8 mouse cellular contexts compared by ENCODE assay signal in the genomic region with DNA sequence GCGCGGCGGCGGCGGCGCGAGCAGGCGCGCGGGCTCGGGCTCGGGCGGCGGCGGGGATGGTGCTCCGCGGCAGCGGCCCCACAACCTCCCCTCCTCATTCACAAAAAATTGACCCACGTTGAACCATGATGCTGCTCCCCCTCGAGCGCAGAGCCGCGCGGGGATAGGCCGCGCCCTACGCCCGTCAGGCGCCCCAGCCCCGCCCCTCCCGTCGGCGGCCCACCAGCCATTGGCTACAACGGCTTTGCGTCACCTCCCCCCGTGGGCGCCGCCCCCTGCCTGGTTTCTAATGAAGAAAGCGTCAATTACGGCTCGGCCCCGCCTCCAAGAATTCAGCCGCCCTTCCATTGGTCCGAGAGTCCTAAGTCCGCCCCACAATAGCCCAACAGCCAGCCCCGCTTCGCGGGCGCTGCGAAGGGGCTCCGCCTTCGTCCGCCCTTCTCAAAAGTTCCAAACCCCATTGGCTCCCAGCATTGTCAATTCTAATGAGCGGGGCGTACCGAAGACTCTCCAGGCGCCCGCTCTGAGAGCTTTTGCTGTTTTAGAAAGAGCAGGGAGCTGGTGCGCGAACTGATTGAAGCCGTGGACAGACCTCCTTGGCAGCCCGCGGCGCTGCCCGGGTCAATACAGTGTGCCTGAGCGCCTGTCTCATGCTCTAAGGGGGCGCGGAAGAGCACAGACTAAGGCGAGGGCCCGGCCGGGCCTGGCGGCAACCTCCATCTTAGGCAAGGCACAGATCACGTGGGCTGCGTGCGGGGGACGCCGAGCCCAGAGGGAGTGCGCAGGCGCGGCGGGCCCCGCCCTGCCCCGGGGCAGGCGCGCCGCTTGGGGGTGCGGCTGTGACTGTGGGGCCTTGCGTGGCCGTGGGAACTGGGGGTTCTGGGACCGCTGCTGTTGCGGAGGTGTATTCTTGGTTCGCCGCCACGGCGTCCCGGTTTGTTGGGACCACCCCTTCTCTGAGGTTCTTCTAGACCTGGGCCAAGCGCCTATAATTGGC. TPM values are rescaled to one million over a fixed set of nuclear protein-coding genes. Genes with fewer than 3 reads are reported as not detected.
DNase-seq lines count a peak whose midpoint lies in the region; ATAC-seq and TF ChIP-seq lines count a peak whose summit lies in the region.

No protein-coding gene starts in this region.

- ATAC-seq in forebrain, embryonic 11.5 days (replicated peaks; ENCODE audit: low FRiP score) = peak; percentile 98
- peak; percentile 95 for ATAC-seq in heart, embryonic 16.5 days (replicated peaks; ENCODE audit: extremely low read depth, insufficient read depth, low FRiP score)
- ATAC-seq in liver, embryonic 15.5 days (ENCODE audit: insufficient read depth) = peak; percentile 97
- ATAC-seq in neural tube, embryonic 12.5 days (ENCODE audit: low FRiP score, low read depth) = peak; percentile 98

- peak; percentile 82 for TF ChIP-seq POLR2A in CH12.LX (IDR thresholded peaks at IDR 0.05; ENCODE audit: low read depth, low read length)

- H3K27ac ChIP-seq in CH12.LX (ENCODE audit: insufficient read depth, low read depth) = peak overlapping the region; percentile 93
- peak overlapping the region; percentile 97 for H3K27ac ChIP-seq in forebrain, embryonic 11.5 days (ENCODE audit: low read depth, low read length)
- peak overlapping the region; percentile 99 for H3K27ac ChIP-seq in heart, embryonic 16.5 days (ENCODE audit: low read length)
- H3K27ac ChIP-seq in liver, embryonic 15.5 days (replicated peaks) = peak overlapping the region; percentile 97
- peak overlapping the region; percentile 96 for H3K27ac ChIP-seq in neural tube, embryonic 12.5 days

- no peaks in the 10 kb centered on the region for H3K36me3 ChIP-seq in CH12.LX (replicated peaks in 1 of 2; ENCODE audit: control insufficient read depth in 1 of 2, insufficient read depth in 1 of 2, low read length in 1 of 2)
- no peaks in the 10 kb centered on the region for H3K36me3 ChIP-seq in forebrain, embryonic 11.5 days (ENCODE audit: control insufficient read depth, insufficient read depth, low read length)
- no peaks in the 10 kb centered on the region for H3K36me3 ChIP-seq in heart, embryonic 16.5 days (ENCODE audit: control insufficient read depth, insufficient read depth)
- H3K36me3 ChIP-seq in liver, embryonic 15.5 days (replicated peaks) = no peaks in the 10 kb centered on the region
- H3K36me3 ChIP-seq in neural tube, embryonic 12.5 days = no peaks in the 10 kb centered on the region

- WGBS in forebrain, embryonic 11.5 days = under 1% methylated on average over 81 of the region's 97 CpGs
- under 1% methylated on average over 77 of the region's 97 CpGs for WGBS in heart, embryonic 16.5 days
- under 1% methylated on average over 83 of the region's 97 CpGs for WGBS in liver, embryonic 15.5 days (ENCODE audit: insufficient replicate concordance)
- under 1% methylated on average over 95 of the region's 97 CpGs for WGBS in neural tube, embryonic 12.5 days

- in situ Hi-C loops in CH12.LX (cut with MboI; ENCODE audit: low pct_ligation_motif_present, low pct_unique_long_range_greater_than_20kb, low sequenced_read_pairs) = no loop called here

- H3K4me2 ChIP-seq in CH12.LX (ENCODE audit: insufficient read depth, low read depth, poor library complexity, severe bottlenecking) = peak overlapping the region; percentile 95
- peak overlapping the region; percentile 87 for H3K4me2 ChIP-seq in forebrain, embryonic 11.5 days (ENCODE audit: low read depth, low read length, severe bottlenecking)
- peak overlapping the region; percentile 83 for H3K4me2 ChIP-seq in heart, embryonic 16.5 days (ENCODE audit: low read depth, low read length)
- peak overlapping the region; percentile 93 for H3K4me2 ChIP-seq in liver, embryonic 15.5 days
- peak overlapping the region; percentile 69 for H3K4me2 ChIP-seq in neural tube, embryonic 12.5 days (replicated peaks)

- no peaks in the 10 kb centered on the region; the same call in 1 of the 2 replicates for H3K79me2 ChIP-seq in CH12.LX (replicated peaks; ENCODE audit: control insufficient read depth, extremely low read depth, insufficient read depth, poor library complexity, severe bottlenecking)

- H3K9ac ChIP-seq in CH12.LX (ENCODE audit: insufficient read depth, low read depth) = peak overlapping the region; percentile 98
- peak overlapping the region; percentile 92 for H3K9ac ChIP-seq in forebrain, embryonic 11.5 days (ENCODE audit: low read length)
- peak overlapping the region; percentile 92 for H3K9ac ChIP-seq in heart, embryonic 16.5 days (ENCODE audit: low read length)
- H3K9ac ChIP-seq in liver, embryonic 15.5 days = peak overlapping the region; percentile 90
- peak overlapping the region; percentile 86 for H3K9ac ChIP-seq in neural tube, embryonic 12.5 days

- peaks cover 7% of the 10 kb centered on the region for H3K27me3 ChIP-seq in CH12.LX (replicated peaks)
- no peaks in the 10 kb centered on the region for H3K27me3 ChIP-seq in forebrain, embryonic 11.5 days (ENCODE audit: control insufficient read depth, insufficient read depth, low read length)
- no peaks in the 10 kb centered on the region for H3K27me3 ChIP-seq in heart, embryonic 16.5 days (ENCODE audit: control insufficient read depth, insufficient read depth, low read length)
- no peaks in the 10 kb centered on the region for H3K27me3 ChIP-seq in liver, embryonic 15.5 days
- no peaks in the 10 kb centered on the region for H3K27me3 ChIP-seq in neural tube, embryonic 12.5 days (replicated peaks)

- H3K4me1 ChIP-seq in CH12.LX (ENCODE audit: control insufficient read depth in 1 of 2, insufficient read depth in 2 of 2) = peaks cover 7 to 25% of the 10 kb centered on the region in 2 experiments
- H3K4me1 ChIP-seq in forebrain, embryonic 11.5 days (replicated peaks; ENCODE audit: control insufficient read depth, insufficient read depth, low read length) = peaks cover 10% of the 10 kb centered on the region
- peaks cover 30% of the 10 kb centered on the region for H3K4me1 ChIP-seq in heart, embryonic 16.5 days (ENCODE audit: control insufficient read depth, insufficient read depth, low read length)
- peaks cover 40% of the 10 kb centered on the region for H3K4me1 ChIP-seq in liver, embryonic 15.5 days (replicated peaks)
- H3K4me1 ChIP-seq in neural tube, embryonic 12.5 days = peaks cover 28% of the 10 kb centered on the region

- dilution Hi-C loops in CH12.LX (cut with MboI; ENCODE audit: extremely low pct_ligation_motif_present, extremely low pct_unique_long_range_greater_than_20kb, low sequenced_read_pairs) = no loop called here

- DNase-seq in CH12.LX (ENCODE audit: extremely low read depth) = peak; percentile 99
- peak; percentile 99 for DNase-seq in c-Kit-positive CD71-positive TER-119-negative erythroid progenitor cells, embryonic 14.5 days (ENCODE audit: low read depth)
- peak; percentile 100 for DNase-seq in forebrain, embryonic 11.5 days (ENCODE audit: low spot score)
- DNase-seq in kidney, postnatal 36 days = peak; percentile 100
- DNase-seq in telencephalon, adult 2 months (ENCODE audit: low read depth, low spot score) = peak; percentile 100

- TF ChIP-seq CTCF in CH12.LX (conservative IDR thresholded peaks at IDR 0.05 in 1 of 2, IDR thresholded peaks at IDR 0.05 in 1 of 2; ENCODE audit: low read depth in 2 of 2, low read length in 2 of 2) = no peak

- no peaks in the 10 kb centered on the region for H3K9me3 ChIP-seq in CH12.LX (replicated peaks; ENCODE audit: low read length)
- H3K9me3 ChIP-seq in forebrain, embryonic 11.5 days (ENCODE audit: control insufficient read depth, low read length) = no peaks in the 10 kb centered on the region
- H3K9me3 ChIP-seq in heart, embryonic 16.5 days (replicated peaks; ENCODE audit: control insufficient read depth, low read length) = no peaks in the 10 kb centered on the region
- H3K9me3 ChIP-seq in liver, embryonic 15.5 days (replicated peaks) = no peaks in the 10 kb centered on the region
- no peaks in the 10 kb centered on the region for H3K9me3 ChIP-seq in neural tube, embryonic 12.5 days

- no peak for TF ChIP-seq EP300 in CH12.LX (IDR thresholded peaks at IDR 0.05; ENCODE audit: low read length)

- H3K4me3 ChIP-seq in CH12.LX (replicated peaks in 1 of 3; ENCODE audit: low read depth in 2 of 3, low read length in 2 of 3, poor library complexity in 1 of 3) = peak overlapping the region; percentile 58 to 82 (median 66)
- peak overlapping the region; percentile 88 for H3K4me3 ChIP-seq in forebrain, embryonic 11.5 days (ENCODE audit: low read depth, low read length)
- peak overlapping the region; percentile 87 for H3K4me3 ChIP-seq in heart, embryonic 16.5 days (ENCODE audit: low read length)
- H3K4me3 ChIP-seq in liver, embryonic 15.5 days (replicated peaks) = peak overlapping the region; percentile 81
- H3K4me3 ChIP-seq in neural tube, embryonic 12.5 days = peak overlapping the region; percentile 87

- TF ChIP-seq RAD21 in CH12.LX (IDR thresholded peaks at IDR 0.05; ENCODE audit: low read depth, low read length) = no peak

TF ChIP-seq in CH12.LX, 34 proteins besides CTCF, POLR2A, EP300 and RAD21 (continues in another document):
- TF ChIP-seq CHD2 (IDR thresholded peaks at IDR 0.05; ENCODE audit: low read length) = peak; percentile 72; the same call in 1 of the 2 replicates
- no peak for TF ChIP-seq JUND (conservative IDR thresholded peaks at IDR 0.05; ENCODE audit: low read depth, low read length)
- TF ChIP-seq ZC3H11A (IDR thresholded peaks at IDR 0.05; ENCODE audit: low read depth, low read length) = no peak
- TF ChIP-seq MAZ (IDR thresholded peaks at IDR 0.05; ENCODE audit: low read depth, low read length) = no peak
- no peak for TF ChIP-seq RCOR1 (conservative IDR thresholded peaks at IDR 0.05; ENCODE audit: low read depth, low read length)
- no peak for TF ChIP-seq ETS1 (conservative IDR thresholded peaks at IDR 0.05; ENCODE audit: low read depth, low read length)
- TF ChIP-seq POLR2AphosphoS2 (IDR thresholded peaks at IDR 0.05; ENCODE audit: low read depth, low read length) = peak; percentile 85
- no peak; the same call in 1 of the 2 replicates for TF ChIP-seq ZNF384 (IDR thresholded peaks at IDR 0.05; ENCODE audit: low read depth, low read length)
- no peak for TF ChIP-seq MYC (IDR thresholded peaks at IDR 0.05; ENCODE audit: low read depth, low read length)
- TF ChIP-seq NRF1 (IDR thresholded peaks at IDR 0.05; ENCODE audit: low read depth, low read length) = peak; percentile 89
- TF ChIP-seq ZMIZ1 (IDR thresholded peaks at IDR 0.05; ENCODE audit: low read depth, low read length) = peak; percentile 65
- TF ChIP-seq NELFE (IDR thresholded peaks at IDR 0.05; ENCODE audit: low read depth, low read length) = peak; percentile 85
- no peak for TF ChIP-seq UBTF (IDR thresholded peaks at IDR 0.05; ENCODE audit: low read depth, low read length)

RNA-seq across cellular contexts. Expression of a gene that starts 15.1 kb away (rescaled TPM):
- 5.2 and 6.3 TPM in 2 replicates for total RNA-seq in CH12.LX (2012; rRNA removed)
- 2.4 and 3.4 TPM in 2 replicates for total RNA-seq in CH12.LX (2014; rRNA removed)
- polyA plus RNA-seq in CH12.LX (2012; ENCODE audit: insufficient read length, low read depth) = 2.9 and 4.3 TPM in 2 replicates
- polyA plus RNA-seq in forebrain, embryonic 11.5 days (2014; fragmentation: Nextera tagmentation; extraction: Ambion mirVana) = 29.6 and 31.9 TPM in 2 replicates
- polyA plus RNA-seq in heart, embryonic 16.5 days (2015; fragmentation: Nextera tagmentation; extraction: Ambion mirVana) = 13.1 and 18.1 TPM in 2 replicates
- 3.3 and 3.9 TPM in 2 replicates for polyA plus RNA-seq in liver, embryonic 15.5 days (2015; fragmentation: Nextera tagmentation; extraction: Ambion mirVana)
- polyA plus RNA-seq in neural tube, embryonic 12.5 days (2016; fragmentation: Nextera tagmentation; extraction: Ambion mirVana) = 26.6 and 27.1 TPM in 2 replicates

Comparison
In these comparisons a context has a peak if more than half of its experiments do, and no peak if none do; other contexts are left out.
1. Peak in every context shown above with its lines: DNase-seq, ATAC-seq, H3K4me3 ChIP-seq and H3K27ac ChIP-seq.